Mouse (Mus musculus) fat pad, adult 2 months (tissue): ENCODE measurements around the gene Arhgap21.

Experiments used
- DNase-seq: peaks from one replicate; pipeline ENCODE4 v3.0.0-alpha.2; 2011; ENCODE audit warnings: low read depth, low spot score; ENCODE audit errors: extremely low read depth

Arhgap21 gene

GRCm38 (mm10) chr2:20896446-20896845 lies 72.2 kb downstream of the Arhgap21 start:
- no peak for DNase-seq

- no peak for DNase-seq
Measured at GRCm38 (mm10) chr2:20894100-20894690, 74.5 kb downstream of the Arhgap21 start.

GRCm38 (mm10) chr2:20888751-20889150 lies 79.9 kb downstream of the Arhgap21 start:
- no peak for DNase-seq

- no peak for DNase-seq
Measured at GRCm38 (mm10) chr2:20883288-20883687, 85.4 kb downstream of the Arhgap21 start.

GRCm38 (mm10) chr2:20879877-20880605 lies 88.6 kb downstream of the Arhgap21 start:
- no peak for DNase-seq

GRCm38 (mm10) chr2:20874621-20875020 lies 94.1 kb downstream of the Arhgap21 start:
- no peak for DNase-seq

- DNase-seq: no peak
Measured at GRCm38 (mm10) chr2:20869212-20869965, 99.3 kb downstream of the Arhgap21 start.

GRCm38 (mm10) chr2:20868052-20868451 lies 100.6 kb downstream of the Arhgap21 start:
- DNase-seq: no peak

GRCm38 (mm10) chr2:20865795-20866194 lies 102.9 kb downstream of the Arhgap21 start:
- no peak for DNase-seq

GRCm38 (mm10) chr2:20864569-20864968 lies 104.1 kb downstream of the Arhgap21 start:
- no peak for DNase-seq

- no peak for DNase-seq
Measured at GRCm38 (mm10) chr2:20860756-20861155, 107.9 kb downstream of the Arhgap21 start.

GRCm38 (mm10) chr2:20849346-20849745 lies 119.3 kb downstream of the Arhgap21 start:
- DNase-seq: no peak

GRCm38 (mm10) chr2:20831608-20832406 lies 136.9 kb downstream of the Arhgap21 start:
- DNase-seq: no peak

GRCm38 (mm10) chr2:20830882-20831281 lies 137.8 kb downstream of the Arhgap21 start:
- no peak for DNase-seq

GRCm38 (mm10) chr2:20826258-20826657 lies 142.4 kb downstream of the Arhgap21 start:
- DNase-seq: no peak

GRCm38 (mm10) chr2:20818226-20818625 lies 150.5 kb downstream of the Arhgap21 start:
- DNase-seq: no peak

GRCm38 (mm10) chr2:20813986-20814385 lies 154.7 kb downstream of the Arhgap21 start:
- DNase-seq: no peak

- DNase-seq: peak; percentile 30
Measured at GRCm38 (mm10) chr2:20811506-20811905, 157.2 kb downstream of the Arhgap21 start.

- no peak for DNase-seq
Measured at GRCm38 (mm10) chr2:20801236-20801890, 167.3 kb downstream of the Arhgap21 start.
